Mouse (Mus musculus) embryonic facial prominence, embryonic 15.5 days (tissue): ENCODE measurements around the gene Yod1. TPM values are rescaled to one million over a fixed set of nuclear protein-coding genes. Genes with fewer than 3 reads are reported as not detected.

ENCODE experiments used
- ATAC-seq: fragments of 200-750 bp; cut with Nextera tagmentation; 2 replicates; pipeline ENCODE4 v1.8.0; 2017; ENCODE audit warnings: low read depth, moderate TSS enrichment; ENCODE audit not compliant: insufficient number of reproducible peaks, low FRiP score, low TSS enrichment
- H3K27ac ChIP-seq: fragments of 300-500 bp; sonication (generic); replicated peaks from 2 replicates; pipeline ENCODE4 v1.5.1; 2015; ENCODE audit warnings: mild to moderate bottlenecking, inconsistent platforms
- H3K27me3 ChIP-seq: fragments of 300-500 bp; sonication (generic); 2 replicates; pipeline ENCODE4 v1.6.1; 2015; ENCODE audit warnings: inconsistent platforms
- H3K36me3 ChIP-seq: fragments of 300-500 bp; sonication (generic); 2 replicates; pipeline ENCODE4 v1.6.1; 2015; ENCODE audit warnings: mild to moderate bottlenecking, inconsistent platforms
- H3K4me1 ChIP-seq: fragments of 300-500 bp; sonication (generic); 2 replicates; pipeline ENCODE4 v1.6.1; 2015; ENCODE audit warnings: inconsistent platforms
- H3K4me2 ChIP-seq: fragments of 300-500 bp; sonication (generic); replicated peaks from 2 replicates; pipeline ENCODE4 v1.6.1; 2015; ENCODE audit warnings: mild to moderate bottlenecking, inconsistent platforms
- H3K4me3 ChIP-seq: fragments of 300-500 bp; sonication (generic); replicated peaks from 2 replicates; pipeline ENCODE4 v1.5.1; 2015; ENCODE audit warnings: mild to moderate bottlenecking, inconsistent platforms
- H3K9ac ChIP-seq: fragments of 300-500 bp; sonication (generic); 2 replicates; pipeline ENCODE4 v1.6.1; 2015; ENCODE audit warnings: inconsistent platforms
- H3K9me3 ChIP-seq: fragments of 300-500 bp; sonication (generic); replicated peaks from 2 replicates; pipeline ENCODE4 v1.6.1; 2016; ENCODE audit warnings: inconsistent platforms
- WGBS: fragments of 180-500 bp; shearing (Covaris S2); methylation state at CpG from one replicate; pipeline ENCODE4 v1.1.7; 2015; 5-methylcytosine and 5-hydroxymethylcytosine counted together
- polyA plus RNA-seq: library from polyadenylated mRNA; unstranded; fragments of >200 nt; fragmentation: Nextera tagmentation; extraction: Ambion mirVana; gene quantifications from 2 replicates; pipeline ENCODE4 v1.2.1, GENCODE M21; 2015

Gene Yod1
- polyA plus RNA-seq, 1 experiment from 2014 or later, result 14.9 TPM

DNA sequence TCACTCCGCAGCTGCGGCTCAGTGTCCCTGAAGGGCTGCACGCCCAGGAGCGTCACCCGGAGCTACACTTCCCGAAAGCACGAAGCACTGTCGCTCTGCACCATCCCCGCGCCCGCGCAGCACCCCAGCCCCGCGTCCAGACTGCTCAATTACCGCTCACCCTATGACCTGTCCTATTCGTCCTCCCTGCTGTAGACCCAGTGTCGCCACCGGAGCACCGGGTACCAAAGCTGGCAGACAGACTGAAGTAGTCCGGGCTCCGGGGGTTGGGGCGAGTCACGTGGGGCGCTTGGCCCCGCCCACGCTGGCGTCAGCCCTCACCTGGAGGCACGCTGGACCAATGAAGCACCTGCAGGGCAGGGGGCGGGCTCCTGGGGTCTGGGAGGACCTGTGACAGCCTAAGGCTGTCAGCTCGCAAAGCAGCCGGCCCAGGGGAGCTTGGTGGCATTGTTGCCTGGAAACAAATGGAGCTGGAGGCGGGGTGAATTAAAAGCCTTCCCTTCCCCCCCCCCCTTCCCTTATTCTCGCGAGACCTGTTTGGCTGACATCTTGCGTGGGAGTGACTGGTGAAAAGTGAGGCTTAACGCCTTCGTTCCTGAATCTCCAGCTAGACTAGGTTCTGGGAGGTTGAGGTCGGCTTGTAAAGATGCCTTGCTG, 1.4 kb upstream of the Yod1 start, which contains the start of gene Gm29427:
TSS of gene Gm29427 (minus strand) at position 239 of the 657 bp plus-strand sequence.
- peak within 1 kb of the TSS; percentile 96 for H3K4me3 ChIP-seq
- peak within 1 kb of the TSS; percentile 82 for H3K27ac ChIP-seq
- peaks cover 19% of the 10 kb centered on the region for H3K4me1 ChIP-seq
- H3K9ac ChIP-seq, result peak within 1 kb of the TSS; percentile 64
- H3K9me3 ChIP-seq, result no peaks in the 10 kb centered on the region
- WGBS, result under 1% methylated on average over 38 of the region's 38 CpGs
- H3K27me3 ChIP-seq, result no peaks in the 10 kb centered on the region
- H3K4me2 ChIP-seq, result peak within 1 kb of the TSS; percentile 92
- peak; percentile 92 for ATAC-seq
- peaks cover 6% of the 10 kb centered on the region for H3K36me3 ChIP-seq

DNA sequence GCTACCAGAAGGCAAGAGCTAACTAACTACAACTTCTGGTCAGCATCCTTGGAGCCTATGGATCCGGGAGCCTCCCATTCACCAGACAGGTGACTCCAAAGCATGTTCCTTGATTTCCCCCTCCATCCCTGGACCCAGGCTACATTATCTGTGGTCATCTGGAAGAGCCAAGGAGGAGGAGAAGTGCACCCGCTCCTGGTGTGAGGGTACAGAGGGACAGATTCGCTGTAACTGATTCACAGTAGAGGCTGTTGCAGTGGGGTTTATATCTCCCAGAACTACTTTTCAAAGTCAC, 962 bp upstream of the Yod1 start:
- ATAC-seq, result no peak

GRCm38 (mm10) chr1:130716513-130717290, 425 bp upstream of the Yod1 start:
- H3K9me3 ChIP-seq, result no peaks in the 10 kb centered on the region
- peak overlapping the region; percentile 92 for H3K4me2 ChIP-seq
- H3K27me3 ChIP-seq, result no peaks in the 10 kb centered on the region
- peak overlapping the region; percentile 96 for H3K4me3 ChIP-seq
- H3K4me1 ChIP-seq, result peaks cover 19% of the 10 kb centered on the region
- peak overlapping the region; percentile 64 for H3K9ac ChIP-seq
- under 1% methylated on average over 42 of the region's 42 CpGs for WGBS
- ATAC-seq, result no peak
- peaks cover 6% of the 10 kb centered on the region for H3K36me3 ChIP-seq
- H3K27ac ChIP-seq, result peak overlapping the region; percentile 82

More for the DNA sequence above, 962 bp upstream of the Yod1 start:
- H3K4me3 ChIP-seq, result peak overlapping the region; percentile 96
- H3K27ac ChIP-seq, result peak overlapping the region; percentile 82
- no peaks in the 10 kb centered on the region for H3K9me3 ChIP-seq
- peak overlapping the region; percentile 64 for H3K9ac ChIP-seq
- peak overlapping the region; percentile 92 for H3K4me2 ChIP-seq
- peaks cover 19% of the 10 kb centered on the region for H3K4me1 ChIP-seq
- 0% methylated on average over 3 of the region's 3 CpGs for WGBS
- H3K36me3 ChIP-seq, result peaks cover 6% of the 10 kb centered on the region
- no peaks in the 10 kb centered on the region for H3K27me3 ChIP-seq

DNA sequence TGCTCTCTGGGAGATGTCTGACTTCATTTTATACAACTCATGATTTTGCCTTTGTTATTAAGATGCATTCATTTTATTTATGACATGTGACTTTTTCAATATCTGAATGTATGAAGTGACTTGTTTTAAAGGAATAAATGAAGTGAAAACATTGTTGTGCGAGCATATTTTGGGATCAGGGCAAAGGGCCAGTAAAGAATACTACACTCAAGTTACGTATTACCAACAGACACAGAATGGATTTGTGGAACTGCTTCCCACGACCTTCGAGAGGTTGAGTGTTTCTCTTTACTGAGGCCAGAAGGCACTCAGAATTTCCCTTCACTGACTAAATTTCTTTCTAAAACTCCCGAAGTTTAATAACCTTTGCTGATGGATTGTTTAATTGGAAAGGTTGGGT, 7.1 kb downstream of the Yod1 start:
- H3K27ac ChIP-seq, result no peak overlapping the region
- H3K9ac ChIP-seq, result no peak overlapping the region
- no peaks in the 10 kb centered on the region for H3K27me3 ChIP-seq
- H3K9me3 ChIP-seq, result no peaks in the 10 kb centered on the region
- peaks cover 3% of the 10 kb centered on the region for H3K36me3 ChIP-seq
- WGBS, result 83% methylated on average over 5 of the region's 5 CpGs
- ATAC-seq, result no peak
- H3K4me1 ChIP-seq, result peaks cover 1% of the 10 kb centered on the region
- H3K4me3 ChIP-seq, result no peak overlapping the region
- H3K4me2 ChIP-seq, result no peak overlapping the region

GRCm38 (mm10) chr1:130726396-130726795, 9.3 kb downstream of the Yod1 start:
- Histone ChIP-seq H3K36me3 (no peaks in the 10 kb centered on the region), H3K4me1 (no peaks in the 10 kb centered on the region), H3K9me3 (no peaks in the 10 kb centered on the region), H3K4me2 (no peak overlapping the region), H3K27ac (no peak overlapping the region), H3K27me3 (no peaks in the 10 kb centered on the region), H3K4me3 (no peak overlapping the region), H3K9ac (no peak overlapping the region)
- WGBS, result 82% methylated on average over 2 of the region's 2 CpGs
- ATAC-seq, result no peak

DNA sequence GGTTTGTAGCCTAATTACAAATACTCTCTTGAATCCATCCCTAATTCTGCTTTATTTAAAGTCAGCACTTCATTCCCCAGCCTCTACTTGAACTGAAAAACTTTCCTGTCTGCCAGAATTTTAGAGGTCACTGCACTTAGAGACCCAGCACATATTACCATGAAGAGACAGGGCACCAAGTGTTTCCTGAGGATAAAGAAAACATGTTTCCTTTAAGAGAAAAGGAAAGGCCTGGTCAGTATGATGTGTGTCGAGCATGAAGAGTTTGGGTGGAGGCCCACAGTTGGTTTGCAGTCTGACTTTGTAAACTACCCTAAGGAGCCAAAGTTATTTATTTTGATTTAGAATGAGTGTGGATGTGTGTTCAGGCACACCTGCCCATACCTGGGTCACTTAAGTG, 10.9 kb downstream of the Yod1 start:
- H3K9ac ChIP-seq, result no peak overlapping the region
- peaks cover 3% of the 10 kb centered on the region; the same call in 1 of the 2 replicates for H3K4me1 ChIP-seq
- H3K4me2 ChIP-seq, result no peak overlapping the region
- H3K27me3 ChIP-seq, result no peaks in the 10 kb centered on the region
- no peaks in the 10 kb centered on the region for H3K36me3 ChIP-seq
- H3K4me3 ChIP-seq, result no peak overlapping the region
- WGBS, result 76% methylated on average over 1 of the region's 1 CpGs
- no peak for ATAC-seq
- no peak overlapping the region for H3K27ac ChIP-seq
- no peaks in the 10 kb centered on the region for H3K9me3 ChIP-seq

DNA sequence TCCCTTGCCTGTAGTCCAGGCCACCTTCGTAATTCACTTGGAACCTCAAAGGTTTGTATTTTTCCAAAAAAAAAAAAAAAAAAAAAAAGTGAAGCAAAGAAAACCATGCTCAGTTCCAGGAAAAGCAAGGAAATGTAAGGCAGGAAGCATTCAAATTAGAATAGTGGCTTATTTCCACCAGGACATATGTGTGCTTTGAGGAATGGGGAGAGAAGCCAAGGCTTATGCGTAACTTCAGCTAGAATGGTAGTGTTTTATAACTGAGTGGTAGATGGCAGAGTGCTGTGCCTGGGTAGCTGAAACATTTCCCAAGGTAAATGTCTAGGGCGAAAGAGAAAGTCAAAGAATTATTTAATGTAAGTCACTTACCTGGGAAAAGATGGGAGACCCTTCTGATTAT, 11.6 kb downstream of the Yod1 start:
- Histone ChIP-seq H3K27ac (no peak overlapping the region), H3K4me1 (peaks cover 3% of the 10 kb centered on the region; the same call in 1 of the 2 replicates), H3K36me3 (no peaks in the 10 kb centered on the region), H3K9me3 (no peaks in the 10 kb centered on the region), H3K4me3 (no peak overlapping the region), H3K9ac (no peak overlapping the region), H3K4me2 (no peak overlapping the region), H3K27me3 (no peaks in the 10 kb centered on the region)
- 82% methylated on average over 3 of the region's 3 CpGs for WGBS
- no peak for ATAC-seq

DNA sequence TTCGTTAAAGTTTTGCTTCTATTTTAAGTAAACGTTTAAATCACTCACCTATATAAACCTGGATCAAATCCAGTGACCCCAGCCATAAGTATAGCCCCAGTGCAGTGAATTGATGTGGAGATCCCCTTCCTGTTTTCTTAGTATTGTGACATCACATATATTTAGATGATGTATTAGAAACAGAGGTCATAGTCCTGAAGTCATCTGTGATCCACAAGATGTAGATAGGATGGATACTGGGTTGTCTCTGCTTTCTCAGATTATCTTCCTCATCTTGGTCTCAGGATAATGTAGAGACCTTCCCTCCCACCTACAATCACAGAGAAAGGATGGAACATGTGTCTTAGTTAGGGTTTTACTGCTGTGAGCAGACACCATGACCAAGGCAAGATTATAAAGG, 12.0 kb downstream of the Yod1 start, which contains the start of gene Pfkfb2:
TSS of gene Pfkfb2 (minus strand) at position 101 of the 400 bp plus-strand sequence.
- no peak for ATAC-seq
- Histone ChIP-seq H3K9ac (no peak within 1 kb of the TSS), H3K4me2 (no peak within 1 kb of the TSS), H3K36me3 (no peaks in the 10 kb centered on the region), H3K27me3 (no peaks in the 10 kb centered on the region), H3K4me1 (peaks cover 3% of the 10 kb centered on the region; the same call in 1 of the 2 replicates), H3K4me3 (no peak within 1 kb of the TSS), H3K9me3 (no peaks in the 10 kb centered on the region), H3K27ac (no peak within 1 kb of the TSS)
- 74% methylated on average over 2 of the region's 2 CpGs for WGBS

GRCm38 (mm10) chr1:130731741-130732337, 14.7 kb downstream of the Yod1 start, which contains the start of gene AA986860:
TSS of gene AA986860 (plus strand) at chr1:130731976.
- H3K27ac ChIP-seq, result peak within 1 kb of the TSS; percentile 17
- 8% methylated on average over 10 of the region's 10 CpGs for WGBS
- ATAC-seq, result peak; percentile 74

GRCm38 (mm10) chr1:130732706-130733658, 15.9 kb downstream of the Yod1 start:
- no peak for ATAC-seq
- no peaks in the 10 kb centered on the region for H3K27me3 ChIP-seq
- no peak overlapping the region for H3K27ac ChIP-seq
- H3K9ac ChIP-seq, result no peak overlapping the region
- peaks cover 3% of the 10 kb centered on the region; the same call in 1 of the 2 replicates for H3K4me1 ChIP-seq
- H3K4me3 ChIP-seq, result no peak overlapping the region
- H3K9me3 ChIP-seq, result no peaks in the 10 kb centered on the region
- no peak overlapping the region for H3K4me2 ChIP-seq
- WGBS, result 87% methylated on average over 13 of the region's 13 CpGs
- H3K36me3 ChIP-seq, result no peaks in the 10 kb centered on the region

More at GRCm38 (mm10) chr1:130731741-130732337, 14.7 kb downstream of the Yod1 start, which contains the start of gene AA986860:
- Histone ChIP-seq H3K9me3 (no peaks in the 10 kb centered on the region), H3K27me3 (no peaks in the 10 kb centered on the region), H3K4me1 (peaks cover 3% of the 10 kb centered on the region; the same call in 1 of the 2 replicates), H3K9ac (no peak within 1 kb of the TSS), H3K36me3 (no peaks in the 10 kb centered on the region), H3K4me3 (peak within 1 kb of the TSS; percentile 19), H3K4me2 (peak within 1 kb of the TSS; percentile 28)
